Mouse (Mus musculus): Measurements from ENCODE around the gene 2010111I01Rik. TPM values are rescaled to one million over a fixed set of nuclear protein-coding genes. Genes with fewer than 3 reads are reported as not detected.

2010111I01Rik gene
- total and polyA plus RNA-seq, 2 experiments from 2014 or later, result 16.2 to 30.3 TPM

DNA sequence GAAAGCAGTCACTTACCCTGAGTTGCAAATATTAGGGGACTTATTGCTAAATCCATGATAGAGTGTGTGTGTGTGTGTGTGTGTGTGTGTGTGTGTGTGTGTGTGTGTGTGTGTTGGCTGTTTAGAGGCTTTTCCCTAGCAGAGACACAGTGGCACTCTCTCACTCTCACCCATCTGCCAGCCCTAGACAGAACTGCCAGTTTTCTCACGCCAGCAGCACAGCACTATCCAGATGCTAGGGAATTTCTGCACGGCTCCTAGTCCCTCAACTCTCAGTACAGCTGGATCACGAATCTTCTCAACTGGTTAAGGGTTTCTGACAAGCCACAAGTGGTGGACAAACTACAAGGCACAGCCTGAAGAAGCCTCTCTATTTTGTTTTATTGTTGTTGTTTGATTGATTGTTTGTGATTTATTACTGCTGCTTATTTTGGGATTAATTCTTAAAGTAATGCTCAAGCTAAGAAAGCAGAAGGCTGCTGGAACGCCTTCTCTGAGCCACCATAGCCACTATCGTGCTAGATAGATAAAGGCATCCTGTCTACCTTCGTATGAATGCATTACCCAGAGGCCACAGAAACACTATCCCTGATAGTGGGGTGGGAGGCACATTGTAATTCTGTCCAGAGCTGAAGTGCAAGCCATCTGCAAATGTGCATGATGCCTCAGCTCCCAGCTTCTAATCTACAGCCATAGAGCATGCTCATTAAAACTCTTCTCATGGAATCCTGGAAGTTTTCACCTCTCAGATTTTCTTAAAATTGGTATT lies 209.7 kb downstream of the 2010111I01Rik start:
- WGBS, result 78% methylated on average over 6 of the region's 6 CpGs

DNA sequence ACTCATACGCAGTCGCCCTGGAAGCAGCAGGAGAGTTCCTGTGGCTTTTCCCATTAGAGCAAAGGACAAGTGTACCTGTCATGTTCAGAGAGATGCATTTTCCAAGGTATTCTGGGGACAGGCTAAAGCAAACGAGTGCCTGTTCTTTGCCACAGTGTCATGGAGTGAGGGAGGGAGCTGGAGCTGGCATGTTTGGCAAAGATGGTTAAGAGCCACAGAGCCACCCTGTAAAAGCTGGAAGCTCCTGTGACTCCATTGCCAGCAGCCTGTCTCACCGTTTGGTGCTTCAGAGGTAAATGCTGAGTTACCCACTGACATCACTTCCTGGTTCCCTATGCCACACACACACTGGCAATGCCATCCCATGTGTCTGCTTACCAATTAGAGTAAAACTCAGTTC lies 211.4 kb downstream of the 2010111I01Rik start:
- Histone ChIP-seq H3K4me2 (ENCODE audit: low read depth, low read length, poor library complexity, severe bottlenecking) (no peak overlapping the region), H3K9ac (replicated peaks; ENCODE audit: low read length, poor library complexity, severe bottlenecking) (no peak overlapping the region), H3K36me3 (ENCODE audit: insufficient read depth, low read length) (no peaks in the 10 kb centered on the region), H3K27ac (ENCODE audit: low read depth, low read length) (no peak overlapping the region), H3K4me3 (ENCODE audit: low read depth, low read length) (no peak overlapping the region), H3K27me3 (ENCODE audit: insufficient read depth, low read length) (no peaks in the 10 kb centered on the region), H3K9me3 (ENCODE audit: low read length) (no peaks in the 10 kb centered on the region), H3K4me1 (ENCODE audit: insufficient read depth, low read length) (no peaks in the 10 kb centered on the region)
- WGBS, result 80% methylated on average over 4 of the region's 4 CpGs
- ATAC-seq (ENCODE audit: low FRiP score) (no peak), DNase-seq (ENCODE audit: low spot score) (no peak)
- no peak for TF ChIP-seq CTCF (IDR thresholded peaks at IDR 0.05)

More for the DNA sequence above, 209.7 kb downstream of the 2010111I01Rik start:
- H3K9me3 ChIP-seq (ENCODE audit: low read length), result no peaks in the 10 kb centered on the region
- TF ChIP-seq CTCF (IDR thresholded peaks at IDR 0.05), result no peak
- no peak overlapping the region for H3K27ac ChIP-seq (ENCODE audit: low read depth, low read length)
- no peak for DNase-seq (ENCODE audit: low spot score)
- H3K27me3 ChIP-seq (ENCODE audit: insufficient read depth, low read length), result no peaks in the 10 kb centered on the region
- no peak for ATAC-seq (ENCODE audit: low FRiP score)
- no peak overlapping the region for H3K4me3 ChIP-seq (ENCODE audit: low read depth, low read length)
- no peaks in the 10 kb centered on the region for H3K36me3 ChIP-seq (ENCODE audit: insufficient read depth, low read length)
- no peak overlapping the region for H3K9ac ChIP-seq (replicated peaks; ENCODE audit: low read length, poor library complexity, severe bottlenecking)
- H3K4me1 ChIP-seq (ENCODE audit: insufficient read depth, low read length), result no peaks in the 10 kb centered on the region
- H3K4me2 ChIP-seq (ENCODE audit: low read depth, low read length, poor library complexity, severe bottlenecking), result no peak overlapping the region

DNA sequence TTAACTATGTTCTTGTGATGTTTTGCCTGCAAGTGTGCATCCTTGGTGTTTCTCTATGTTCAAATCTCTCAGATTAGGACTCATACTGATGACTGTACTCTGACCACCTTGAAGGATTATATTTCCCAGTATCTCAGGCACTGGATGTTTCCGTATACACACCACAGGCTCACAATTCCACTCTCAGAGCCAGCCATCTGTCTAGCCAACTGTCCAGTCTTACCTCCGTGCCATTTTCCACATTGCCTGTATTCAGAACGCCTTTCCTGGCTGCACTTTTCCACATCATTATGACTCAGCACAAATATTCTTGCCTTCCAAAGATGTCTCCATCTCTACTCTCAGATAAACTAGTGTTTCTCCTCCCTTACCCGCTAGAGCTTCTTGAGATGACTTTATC lies 212.5 kb downstream of the 2010111I01Rik start:
- no peak for ATAC-seq (ENCODE audit: low FRiP score)
- Histone ChIP-seq H3K4me2 (ENCODE audit: low read depth, low read length, poor library complexity, severe bottlenecking) (no peak overlapping the region), H3K4me3 (ENCODE audit: low read depth, low read length) (no peak overlapping the region), H3K36me3 (ENCODE audit: insufficient read depth, low read length) (no peaks in the 10 kb centered on the region), H3K9ac (replicated peaks; ENCODE audit: low read length, poor library complexity, severe bottlenecking) (no peak overlapping the region), H3K4me1 (ENCODE audit: insufficient read depth, low read length) (no peaks in the 10 kb centered on the region), H3K27ac (ENCODE audit: low read depth, low read length) (no peak overlapping the region), H3K27me3 (ENCODE audit: insufficient read depth, low read length) (no peaks in the 10 kb centered on the region), H3K9me3 (ENCODE audit: low read length) (no peaks in the 10 kb centered on the region)
- DNase-seq (ENCODE audit: low spot score), result no peak
- WGBS, result 92% methylated on average over 4 of the region's 4 CpGs
- TF ChIP-seq CTCF (IDR thresholded peaks at IDR 0.05), result no peak

DNA sequence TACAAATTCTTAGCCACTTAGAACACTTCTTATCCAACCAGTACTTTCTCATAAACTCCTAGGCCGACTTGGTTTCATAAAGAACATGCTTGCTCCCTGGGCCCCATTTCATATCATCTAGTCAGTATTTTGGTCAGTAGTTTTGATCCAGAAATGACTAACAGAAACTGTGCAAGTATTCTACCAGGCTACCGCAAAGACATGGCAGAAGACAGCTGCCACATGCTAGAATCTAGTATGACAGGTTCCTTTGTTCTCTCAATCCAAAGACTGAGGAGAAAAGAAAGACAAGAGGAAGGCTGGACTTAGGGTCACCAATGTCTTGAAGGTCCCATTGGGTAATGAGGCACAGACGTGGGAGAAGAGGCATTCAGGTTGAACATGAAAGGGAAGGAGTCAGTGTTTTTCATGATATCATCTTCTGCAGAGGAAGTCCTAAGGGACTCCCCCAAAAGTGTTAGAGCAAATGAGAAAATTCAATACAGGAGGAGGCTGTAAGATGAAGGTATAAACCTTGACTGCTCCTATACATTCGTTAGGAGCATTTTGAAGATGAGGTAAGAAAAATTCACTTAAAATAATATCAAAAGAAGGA lies 216.0 kb downstream of the 2010111I01Rik start:
- TF ChIP-seq CTCF (IDR thresholded peaks at IDR 0.05), result no peak
- H3K9ac ChIP-seq (replicated peaks; ENCODE audit: low read length, poor library complexity, severe bottlenecking), result no peak overlapping the region
- H3K9me3 ChIP-seq (ENCODE audit: low read length), result no peaks in the 10 kb centered on the region
- no peak overlapping the region for H3K4me2 ChIP-seq (ENCODE audit: low read depth, low read length, poor library complexity, severe bottlenecking)
- H3K4me1 ChIP-seq (ENCODE audit: insufficient read depth, low read length), result no peaks in the 10 kb centered on the region
- ATAC-seq (ENCODE audit: low FRiP score), result no peak
- H3K36me3 ChIP-seq (ENCODE audit: insufficient read depth, low read length), result no peaks in the 10 kb centered on the region
- no peak overlapping the region for H3K27ac ChIP-seq (ENCODE audit: low read depth, low read length)
- H3K27me3 ChIP-seq (ENCODE audit: insufficient read depth, low read length), result no peaks in the 10 kb centered on the region
- 81% methylated on average over 4 of the region's 4 CpGs for WGBS
- DNase-seq (ENCODE audit: low spot score), result no peak
- no peak overlapping the region for H3K4me3 ChIP-seq (ENCODE audit: low read depth, low read length)

DNA sequence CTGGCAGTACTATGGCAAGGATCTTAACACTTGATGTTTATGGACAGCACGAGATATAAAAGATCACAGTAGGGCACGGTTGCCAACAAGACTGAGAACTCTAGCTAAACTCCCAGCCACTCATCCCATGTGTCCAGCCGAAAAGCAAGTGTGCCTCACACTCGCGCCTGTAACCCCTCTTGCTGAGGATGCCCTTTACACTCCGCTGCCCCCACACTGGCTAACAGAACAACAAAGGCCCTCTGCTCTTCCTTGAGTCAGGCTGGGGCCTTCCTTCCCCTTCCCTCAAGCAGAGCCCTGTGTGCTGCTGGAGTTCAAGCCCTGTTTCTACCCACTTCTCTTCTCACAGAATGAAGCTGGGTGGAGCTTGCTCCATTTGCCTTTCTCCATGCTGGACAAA lies 220.3 kb downstream of the 2010111I01Rik start:
- H3K9me3 ChIP-seq (ENCODE audit: low read length), result no peaks in the 10 kb centered on the region
- 56% methylated on average over 6 of the region's 6 CpGs for WGBS
- no peak overlapping the region for H3K4me3 ChIP-seq (ENCODE audit: low read depth, low read length)
- H3K27ac ChIP-seq (ENCODE audit: low read depth, low read length), result no peak overlapping the region
- no peaks in the 10 kb centered on the region for H3K4me1 ChIP-seq (ENCODE audit: insufficient read depth, low read length)
- no peak for TF ChIP-seq CTCF (IDR thresholded peaks at IDR 0.05)
- no peaks in the 10 kb centered on the region for H3K27me3 ChIP-seq (ENCODE audit: insufficient read depth, low read length)
- DNase-seq (ENCODE audit: low spot score), result no peak
- no peak overlapping the region for H3K4me2 ChIP-seq (ENCODE audit: low read depth, low read length, poor library complexity, severe bottlenecking)
- no peak overlapping the region for H3K9ac ChIP-seq (replicated peaks; ENCODE audit: low read length, poor library complexity, severe bottlenecking)
- no peak for ATAC-seq (ENCODE audit: low FRiP score)
- H3K36me3 ChIP-seq (ENCODE audit: insufficient read depth, low read length), result no peaks in the 10 kb centered on the region

DNA sequence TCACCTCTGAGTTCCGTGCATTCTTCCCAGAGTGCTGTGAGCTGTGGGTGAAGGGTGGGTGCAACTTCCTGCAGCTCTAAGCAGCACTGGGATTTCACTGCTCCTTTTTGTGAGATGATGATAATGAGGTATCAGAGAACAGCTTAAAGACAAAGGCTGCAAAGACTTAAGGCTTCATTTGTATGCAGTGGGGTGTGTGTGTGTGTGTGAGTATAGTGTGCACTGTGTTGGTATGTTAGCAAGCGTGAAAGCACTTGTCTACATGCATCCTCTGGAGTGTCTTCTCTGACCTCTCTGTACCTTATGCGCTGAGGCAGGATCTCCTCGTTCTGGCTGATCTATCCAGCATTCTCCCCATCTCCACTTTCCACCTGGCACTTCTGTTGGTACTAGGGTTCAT lies 221.5 kb downstream of the 2010111I01Rik start:
- no peak overlapping the region for H3K4me3 ChIP-seq (ENCODE audit: low read depth, low read length)
- H3K27ac ChIP-seq (ENCODE audit: low read depth, low read length), result no peak overlapping the region
- 46% methylated on average over 4 of the region's 4 CpGs for WGBS
- TF ChIP-seq CTCF (IDR thresholded peaks at IDR 0.05), result no peak
- ATAC-seq (ENCODE audit: low FRiP score) (no peak), DNase-seq (ENCODE audit: low spot score) (no peak)
- 0 out of 2 replicates have a peak overlapping the region, but pooled peaks have one; percentile 8 for H3K9ac ChIP-seq (replicated peaks; ENCODE audit: low read length, poor library complexity, severe bottlenecking)
- no peaks in the 10 kb centered on the region for H3K27me3 ChIP-seq (ENCODE audit: insufficient read depth, low read length)
- H3K4me1 ChIP-seq (ENCODE audit: insufficient read depth, low read length), result no peaks in the 10 kb centered on the region
- no peaks in the 10 kb centered on the region for H3K36me3 ChIP-seq (ENCODE audit: insufficient read depth, low read length)
- H3K4me2 ChIP-seq (ENCODE audit: low read depth, low read length, poor library complexity, severe bottlenecking), result no peak overlapping the region
- no peaks in the 10 kb centered on the region for H3K9me3 ChIP-seq (ENCODE audit: low read length)

Data from midbrain, postnatal 0 days (tissue).